Mouse (Mus musculus): ENCODE data around the gene Mrpl49.

DNA sequence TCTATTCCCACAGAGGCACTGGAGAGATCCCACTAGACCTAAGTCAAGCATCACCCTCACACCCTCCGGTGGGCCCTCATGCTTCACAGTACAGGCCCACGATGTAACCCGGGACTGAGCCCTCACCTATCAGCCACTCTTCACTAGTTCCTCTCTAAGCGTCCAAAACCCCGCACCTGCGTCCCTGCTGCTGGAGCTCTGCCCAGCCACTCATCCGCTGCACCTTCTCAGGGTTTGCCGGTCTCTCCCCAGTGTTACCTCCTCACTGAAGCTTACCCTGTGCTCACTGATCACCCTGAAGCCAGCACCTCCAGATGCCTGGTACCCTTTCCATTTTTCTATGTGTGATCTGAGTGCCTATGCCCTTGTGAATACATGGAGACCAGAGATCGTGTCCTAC is 15.3 kb downstream of the Mrpl49 start:
- TF ChIP-seq GATA1 (IDR thresholded peaks at IDR 0.05; ENCODE audit: low read length) (no peak), TAL1 (IDR thresholded peaks at IDR 0.05; ENCODE audit: low read length) (no peak)

Measured in erythroblast, embryonic 14.5 days (primary cell).